Mouse (Mus musculus): ENCODE measurements at regions not wholly inside any gene's neighbourhood (a gene's known extent, or its start where the extent isn't known, plus 50 kb on each side); places are given as distances from the start of the nearest gene placed in this dataset.

- no peak for DNase-seq (ENCODE audit: extremely low spot score in 1 of 2, low spot score in 1 of 2)
Observed at GRCm38 (mm10) chr9:24937731-24938130, 151.5 kb upstream of the Gm10181 start.

- no peak for DNase-seq (ENCODE audit: extremely low spot score in 1 of 2, low spot score in 1 of 2)
Observed at GRCm38 (mm10) chr9:24942943-24943342, 146.3 kb upstream of the Gm10181 start.

GRCm38 (mm10) chr9:24943830-24944229 is 145.4 kb upstream of the Gm10181 start:
- DNase-seq (ENCODE audit: extremely low spot score in 1 of 2, low spot score in 1 of 2), result no peak

GRCm38 (mm10) chr9:24952516-24952915 is 136.7 kb upstream of the Gm10181 start:
- no peak for DNase-seq (ENCODE audit: extremely low spot score in 1 of 2, low spot score in 1 of 2)

- DNase-seq (ENCODE audit: extremely low spot score in 1 of 2, low spot score in 1 of 2), result no peak
Observed at GRCm38 (mm10) chr9:24955641-24956040, 133.6 kb upstream of the Gm10181 start.

GRCm38 (mm10) chr9:24956566-24956965 is 132.7 kb upstream of the Gm10181 start:
- DNase-seq (ENCODE audit: extremely low spot score in 1 of 2, low spot score in 1 of 2), result no peak

- DNase-seq (ENCODE audit: extremely low spot score in 1 of 2, low spot score in 1 of 2), result no peak
Observed at GRCm38 (mm10) chr9:24963290-24963689, 125.9 kb upstream of the Gm10181 start.

GRCm38 (mm10) chr9:24967571-24967970 is 121.7 kb upstream of the Gm10181 start:
- no peak for DNase-seq (ENCODE audit: extremely low spot score in 1 of 2, low spot score in 1 of 2)

GRCm38 (mm10) chr9:24974021-24974741 is 115.0 kb upstream of the Gm10181 start:
- DNase-seq (ENCODE audit: extremely low spot score in 1 of 2, low spot score in 1 of 2), result no peak

GRCm38 (mm10) chr9:24982796-24983195 is 106.4 kb upstream of the Gm10181 start:
- no peak for DNase-seq (ENCODE audit: extremely low spot score in 1 of 2, low spot score in 1 of 2)

- DNase-seq (ENCODE audit: extremely low spot score in 1 of 2, low spot score in 1 of 2), result no peak
Observed at GRCm38 (mm10) chr9:24994491-24994890, 94.7 kb upstream of the Gm10181 start.

- DNase-seq (ENCODE audit: extremely low spot score in 1 of 2, low spot score in 1 of 2), result no peak
Observed at GRCm38 (mm10) chr9:25021095-25021691, 68.0 kb upstream of the Gm10181 start.

- no peak for DNase-seq (ENCODE audit: extremely low spot score in 1 of 2, low spot score in 1 of 2)
Observed at GRCm38 (mm10) chr9:25022439-25022838, 66.8 kb upstream of the Gm10181 start.

- no peak for DNase-seq (ENCODE audit: extremely low spot score in 1 of 2, low spot score in 1 of 2)
Observed at GRCm38 (mm10) chr9:25024486-25024885, 64.7 kb upstream of the Gm10181 start.

GRCm38 (mm10) chr9:25027581-25027980 is 61.6 kb upstream of the Gm10181 start:
- DNase-seq (ENCODE audit: extremely low spot score in 1 of 2, low spot score in 1 of 2), result peak in 1 of 2 experiments; percentile 71

- no peak for DNase-seq (ENCODE audit: extremely low spot score in 1 of 2, low spot score in 1 of 2)
Observed at GRCm38 (mm10) chr9:25028305-25028704, 60.9 kb upstream of the Gm10181 start.

GRCm38 (mm10) chr9:25031466-25031865 is 57.8 kb upstream of the Gm10181 start:
- no peak for DNase-seq (ENCODE audit: extremely low spot score in 1 of 2, low spot score in 1 of 2)

All from layer of hippocampus, postnatal 25 days (tissue).